Mouse (Mus musculus) CD8-positive naive resting alpha-beta T cell, adult 2 months (primary cell): ENCODE results near the gene Grifin.
A peak's percentile ranks its signal among the peaks of the same experiment; 100 is the strongest.

Experiments used
- DNase-seq, 2 experiments: peaks; one replicate each; pipeline ENCODE4 v3.0.0; 2022; ENCODE audit warnings: low read depth in 2 of 2, low spot score in 2 of 2

Grifin gene

DNA sequence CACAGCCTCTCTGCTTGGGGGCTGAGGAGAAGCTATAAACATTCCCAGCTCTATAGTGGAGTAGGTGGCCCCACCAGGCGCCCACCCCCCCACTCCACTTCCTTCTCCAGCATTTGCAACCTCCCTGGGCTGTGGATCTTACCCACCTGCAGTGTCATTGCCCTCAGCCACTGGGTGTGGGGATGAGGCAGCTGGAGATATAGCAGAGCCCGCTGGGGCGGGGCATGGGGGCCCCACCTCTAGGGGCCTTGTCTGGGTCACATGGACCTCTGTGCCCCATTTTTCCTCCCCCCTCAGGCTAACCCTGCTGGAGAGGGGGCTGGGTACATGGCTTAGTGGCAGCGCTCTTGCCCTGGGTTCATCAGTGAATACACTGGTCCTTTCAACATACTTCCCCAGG, at the start of gene Grifin:
Grifin (minus strand) TSS at position 176 of the 400 bp plus-strand sequence.
- no peak for DNase-seq

DNA sequence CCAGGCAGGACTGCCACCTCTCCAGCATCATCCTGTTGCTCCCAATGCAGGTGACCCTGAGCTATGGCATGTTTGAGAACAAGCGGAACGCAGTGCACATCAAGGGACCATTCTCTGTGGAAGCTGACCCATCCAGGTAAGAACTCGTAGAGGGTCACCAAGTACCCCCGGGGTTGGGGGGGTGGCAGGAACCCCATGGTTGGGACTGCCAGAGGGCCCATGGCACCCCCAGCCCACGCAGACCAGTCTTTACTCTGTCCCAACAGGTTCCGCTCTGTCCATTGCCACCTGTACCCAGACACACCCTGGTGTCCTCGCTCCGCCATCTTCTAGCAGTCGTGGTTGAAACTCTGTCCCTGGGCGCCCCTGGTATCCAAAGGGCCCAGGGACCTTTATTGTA, 49.3 kb upstream of the Grifin start:
- no peak for DNase-seq

DNA sequence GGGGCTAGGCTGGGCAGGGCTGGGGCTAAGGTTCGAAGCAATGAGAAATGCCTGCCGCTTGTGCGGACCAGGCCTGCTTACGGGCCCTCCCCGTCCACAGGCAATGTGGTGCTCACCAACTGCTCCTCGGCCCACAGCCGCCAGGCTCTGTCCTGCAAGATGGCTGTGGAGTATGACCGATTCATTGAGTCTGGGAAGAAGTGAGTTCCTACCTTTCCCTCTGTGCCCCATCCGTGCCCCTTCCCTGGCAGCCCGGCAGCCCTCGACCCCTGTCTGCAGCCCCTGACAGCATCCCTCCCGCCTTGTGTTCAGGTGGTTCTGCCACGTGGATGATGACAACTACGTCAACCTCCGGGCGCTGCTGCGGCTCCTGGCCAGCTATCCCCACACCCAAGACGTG, 47.3 kb upstream of the Grifin start:
- DNase-seq = no peak

DNA sequence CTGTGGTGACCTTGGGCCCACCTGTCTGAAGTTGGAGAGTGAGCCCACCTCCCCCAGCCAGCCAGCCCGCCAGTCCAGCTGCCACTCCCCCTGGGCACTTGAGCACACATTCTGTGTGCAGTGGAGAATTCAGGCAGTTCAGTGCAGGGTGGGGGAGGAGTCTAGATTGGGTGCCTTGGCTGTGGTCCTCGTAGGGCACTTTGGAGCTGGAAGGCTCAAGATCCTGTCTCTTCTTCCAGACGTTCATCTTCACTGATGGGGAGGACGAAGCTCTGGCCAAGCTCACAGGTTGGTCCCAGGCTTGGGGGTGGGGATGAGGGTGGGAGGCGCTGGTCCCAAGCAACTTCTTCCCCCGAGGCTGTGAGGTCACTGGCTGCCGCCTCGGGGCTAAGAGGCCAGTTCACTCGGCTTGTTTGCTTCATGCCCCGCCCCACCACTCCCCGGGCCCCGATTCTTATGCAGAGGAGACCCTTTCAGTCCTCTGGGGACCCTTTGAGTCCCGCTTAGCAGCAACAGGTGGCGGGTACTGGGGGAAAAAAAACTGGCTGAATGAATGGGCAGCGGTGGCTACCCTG, 46.8 kb upstream of the Grifin start:
- no peak for DNase-seq

DNA sequence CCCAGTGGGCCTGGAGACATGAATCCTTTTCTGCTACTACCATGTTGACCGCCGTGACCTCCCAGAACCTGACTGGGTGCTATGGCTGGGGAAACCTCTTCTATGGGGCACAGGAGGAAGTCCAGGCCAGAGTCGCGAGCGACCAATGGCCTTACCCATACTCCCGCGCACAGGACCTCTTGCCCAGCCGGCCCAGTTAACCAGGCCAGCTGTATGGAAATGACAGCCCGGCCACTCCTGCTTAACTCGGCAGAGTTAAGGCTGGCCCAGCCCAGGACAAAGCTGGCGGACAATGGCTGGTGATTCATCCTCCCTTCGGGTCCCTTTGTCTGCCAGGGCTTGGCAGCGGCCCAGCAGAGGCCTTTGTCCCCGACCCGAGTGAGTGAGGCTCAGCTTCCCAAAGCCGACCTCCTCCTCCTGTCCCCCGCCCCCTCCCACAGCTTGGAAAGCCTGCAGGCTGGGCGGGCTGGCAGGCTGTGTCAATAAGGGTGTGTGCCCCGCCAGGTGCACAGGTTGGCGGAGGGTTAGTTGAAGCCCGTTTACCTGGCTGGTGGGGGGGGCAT, 46.2 kb upstream of the Grifin start:
- DNase-seq = no peak

DNA sequence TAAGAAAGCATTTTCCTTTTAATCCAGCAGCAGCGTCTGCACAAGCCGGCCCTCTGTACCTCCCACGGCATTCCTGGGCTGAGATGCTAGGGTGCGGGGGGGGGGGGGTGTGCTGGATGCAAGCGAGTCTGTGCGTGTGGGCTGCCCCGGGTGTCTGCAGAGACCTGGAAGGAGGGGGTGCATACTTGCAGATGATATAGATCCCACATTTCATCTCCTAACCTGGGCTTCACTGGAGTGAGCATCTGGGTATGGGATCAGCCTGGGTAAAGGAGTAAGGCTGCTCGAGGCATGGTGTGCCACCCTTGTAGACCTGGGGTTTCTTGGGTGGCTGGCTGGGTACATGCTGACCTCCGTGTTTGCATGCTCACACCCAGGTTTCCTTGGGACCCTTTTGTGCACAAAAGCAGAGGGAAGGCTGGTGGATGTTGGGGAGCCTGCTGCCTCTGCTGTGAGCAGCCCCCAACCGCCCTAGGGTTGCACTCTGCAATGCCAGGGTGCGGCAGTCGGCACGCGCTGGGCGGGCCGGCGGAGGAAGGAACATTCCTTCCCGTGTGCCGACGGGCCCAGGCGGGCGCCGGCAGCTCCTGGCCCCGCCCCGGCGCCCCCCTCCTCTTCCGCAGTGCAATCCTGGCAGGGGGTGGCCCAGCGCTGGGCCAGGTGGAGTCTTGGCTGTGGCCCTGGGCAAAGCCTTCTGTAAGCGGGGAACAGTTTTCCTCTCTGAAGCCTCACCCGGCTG, 45.6 kb upstream of the Grifin start:
- no peak for DNase-seq

DNA sequence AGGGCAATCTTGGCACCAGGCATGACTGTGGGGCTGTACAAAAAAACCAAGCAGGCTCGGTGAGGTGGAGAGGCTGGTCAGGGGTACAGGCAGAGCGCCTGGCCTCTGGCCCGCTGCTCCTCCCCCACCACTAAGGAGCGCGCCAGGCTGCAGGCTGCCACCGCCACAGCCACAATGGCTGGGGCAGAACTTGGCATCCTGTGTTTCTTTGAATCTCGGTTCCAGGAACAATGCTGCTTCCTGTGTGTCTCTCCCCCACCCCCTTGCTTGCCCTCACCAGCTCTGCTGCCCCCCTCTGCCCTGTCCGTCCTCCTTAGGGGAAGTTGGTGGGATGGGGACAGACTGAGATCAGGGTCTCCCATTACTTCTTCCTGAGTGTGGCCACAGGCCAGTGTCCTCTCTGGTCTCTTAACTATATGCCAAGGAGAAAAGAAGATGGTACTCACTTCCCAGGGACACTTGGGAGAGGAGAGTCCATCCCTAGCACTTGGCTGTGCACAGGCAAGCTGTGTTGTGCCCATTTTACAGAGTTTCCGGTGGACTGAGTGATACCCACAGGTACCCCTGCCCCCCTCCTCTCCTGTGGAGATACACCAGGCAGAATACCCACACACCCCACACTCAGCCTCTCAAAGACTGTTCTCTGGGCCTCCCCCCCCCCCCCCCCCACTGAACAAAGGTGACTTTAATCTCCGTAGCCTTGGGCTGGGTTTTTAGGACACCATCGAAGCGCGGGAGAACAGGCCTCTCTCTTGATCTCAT, 44.8 kb upstream of the Grifin start:
- DNase-seq = no peak

DNA sequence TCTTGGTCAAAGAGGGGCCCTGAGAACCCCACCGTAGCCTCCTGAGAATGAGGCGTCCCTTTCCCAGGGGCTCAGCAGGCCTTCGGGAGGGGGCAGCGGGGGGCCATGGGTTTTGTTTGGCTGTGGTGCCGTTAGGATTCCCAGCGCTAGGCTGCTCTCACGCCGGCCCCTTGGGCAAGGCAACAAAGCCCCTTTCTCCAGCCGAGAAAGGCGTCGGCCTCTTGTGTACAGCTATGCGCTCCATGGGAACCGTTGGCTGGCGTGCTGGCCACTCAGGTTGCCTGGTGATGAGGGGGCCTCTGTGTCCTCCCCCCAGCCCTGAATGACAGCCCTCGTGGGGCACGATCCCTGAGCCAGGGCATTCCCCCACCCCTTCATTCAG, 43.8 kb upstream of the Grifin start:
- DNase-seq = no peak

DNA sequence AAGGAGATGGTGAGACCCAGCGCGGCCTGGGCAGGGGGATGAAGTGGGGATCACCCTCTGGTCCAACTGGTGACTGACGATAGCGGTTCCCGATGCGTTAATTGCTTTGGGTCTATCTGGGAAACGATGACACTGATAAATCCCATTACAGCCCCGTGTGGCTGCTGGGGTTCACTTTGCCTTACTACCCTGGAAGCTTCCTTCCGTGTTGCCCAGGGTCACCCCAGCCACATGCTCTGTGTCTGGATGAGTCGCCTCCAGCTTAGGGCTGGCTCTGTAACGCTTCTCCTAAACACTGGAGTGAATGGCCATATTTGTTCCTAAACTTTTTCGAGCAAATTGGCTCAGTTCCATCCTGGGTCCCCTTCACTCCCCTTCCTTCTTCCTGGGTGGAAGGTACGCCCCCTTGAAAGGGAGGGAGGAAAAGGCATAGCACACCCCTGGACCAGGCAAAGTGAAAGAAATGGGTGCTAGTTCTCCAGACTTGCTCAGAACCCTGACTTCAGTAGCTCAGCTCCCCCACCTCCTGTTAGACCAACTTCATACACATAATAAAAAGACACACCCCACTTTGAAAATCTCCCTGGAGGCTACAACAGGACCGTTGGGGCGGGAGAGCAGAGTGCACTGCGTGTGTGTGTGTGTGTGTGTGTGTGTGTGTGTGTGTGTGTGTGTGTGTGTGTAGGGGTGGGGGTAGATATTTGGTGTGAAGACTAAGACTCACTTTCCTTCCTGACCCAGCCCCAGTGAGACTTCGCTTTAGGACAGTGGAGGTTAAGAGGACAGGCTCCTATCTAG, 43.2 kb upstream of the Grifin start:
- DNase-seq = no peak

DNA sequence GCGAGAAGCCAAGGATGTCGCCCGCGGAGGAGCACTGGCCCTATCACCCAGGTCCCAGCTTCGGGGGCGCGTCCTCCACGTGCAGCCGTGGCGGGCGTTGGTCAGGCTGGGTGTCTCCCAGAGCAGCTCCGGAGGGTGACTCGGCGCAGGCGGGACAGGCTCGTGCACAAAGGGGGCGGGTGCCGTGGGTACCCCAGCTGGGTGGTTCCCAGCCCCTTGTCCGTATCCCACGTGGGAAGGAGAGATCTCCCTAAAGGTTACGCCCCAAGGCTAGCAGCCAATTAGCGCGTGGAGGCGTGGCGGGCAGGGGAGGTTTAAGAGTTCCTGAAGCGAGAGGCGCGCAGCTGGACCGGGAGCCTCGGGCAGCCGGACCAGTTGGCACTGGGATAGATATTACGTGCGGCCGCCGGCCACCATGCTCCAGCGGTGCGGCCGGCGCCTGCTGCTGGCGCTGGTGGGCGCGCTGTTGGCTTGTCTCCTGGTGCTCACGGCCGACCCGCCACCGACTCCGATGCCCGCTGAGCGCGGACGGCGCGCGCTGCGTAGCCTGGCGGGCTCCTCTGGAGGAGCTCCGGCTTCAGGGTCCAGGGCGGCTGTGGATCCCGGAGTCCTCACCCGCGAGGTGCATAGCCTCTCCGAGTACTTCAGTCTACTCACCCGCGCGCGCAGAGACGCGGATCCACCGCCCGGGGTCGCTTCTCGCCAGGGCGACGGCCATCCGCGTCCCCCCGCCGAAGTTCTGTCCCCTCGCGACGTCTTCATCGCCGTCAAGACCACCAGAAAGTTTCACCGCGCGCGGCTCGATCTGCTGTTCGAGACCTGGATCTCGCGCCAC, 42.3 kb upstream of the Grifin start, which contains the start of gene Lfng:
Lfng (plus strand) TSS at position 320 of the 835 bp plus-strand sequence.
- peak; percentile 74 to 78 for DNase-seq

DNA sequence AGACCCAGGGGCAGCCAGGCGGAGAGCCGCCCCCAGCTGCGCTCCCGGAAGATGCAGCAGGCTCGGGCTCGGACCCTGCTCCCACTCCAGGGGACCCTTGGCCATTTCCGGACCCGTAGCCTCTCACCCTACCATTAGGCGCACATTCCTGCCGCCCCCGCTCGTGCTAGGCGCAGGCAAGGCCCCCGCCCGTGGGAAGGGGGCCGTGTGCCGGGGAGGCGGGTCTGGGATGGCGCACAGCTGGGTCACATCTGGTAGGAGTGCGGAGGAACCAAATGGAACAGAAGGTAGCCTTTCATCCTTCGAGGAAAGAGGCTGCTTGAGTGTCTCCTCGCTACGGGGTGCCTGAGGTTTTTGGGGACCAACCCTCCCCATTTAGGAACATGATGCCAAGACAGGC, 41.5 kb upstream of the Grifin start:
- DNase-seq = no peak

DNA sequence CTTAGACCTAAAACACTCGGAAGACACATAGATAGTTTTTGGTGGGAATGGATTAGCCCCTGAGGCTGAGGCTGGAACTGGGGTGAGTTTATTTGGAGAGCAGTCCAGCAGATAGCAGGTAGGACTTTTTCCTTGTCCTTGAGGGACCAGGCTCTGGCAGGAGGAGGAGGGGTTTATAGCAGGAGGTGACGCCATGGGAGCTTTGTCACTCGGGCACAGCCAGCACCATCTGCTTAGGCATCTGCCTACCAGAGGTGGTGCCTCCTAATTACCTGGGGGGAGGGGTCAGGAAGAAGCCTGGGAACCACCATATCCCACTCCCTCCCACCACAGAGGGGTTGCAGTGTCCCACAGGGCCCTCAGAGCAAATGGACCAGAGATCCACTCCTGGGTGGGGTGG, 40.4 kb upstream of the Grifin start:
- no peak for DNase-seq

DNA sequence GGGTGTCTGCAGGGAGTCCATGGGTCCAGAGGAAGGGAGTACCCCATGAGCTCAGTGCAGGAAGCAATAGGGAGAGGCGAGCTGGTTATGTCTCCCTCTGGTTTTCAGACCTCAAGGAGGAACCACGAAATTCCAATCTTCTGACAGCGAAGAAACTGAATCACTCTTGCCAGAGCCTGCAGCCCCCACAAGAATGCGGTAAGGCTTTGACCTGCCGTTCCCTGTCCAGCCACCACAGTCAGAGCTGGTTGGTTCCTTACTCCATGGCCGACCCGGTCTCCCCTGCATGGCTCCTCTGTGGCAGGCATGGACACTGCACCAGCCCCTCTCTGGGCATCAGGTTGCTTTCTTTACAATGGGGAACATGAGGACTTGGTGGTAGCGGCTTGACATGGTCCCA, 39.5 kb upstream of the Grifin start:
- no peak for DNase-seq

DNA sequence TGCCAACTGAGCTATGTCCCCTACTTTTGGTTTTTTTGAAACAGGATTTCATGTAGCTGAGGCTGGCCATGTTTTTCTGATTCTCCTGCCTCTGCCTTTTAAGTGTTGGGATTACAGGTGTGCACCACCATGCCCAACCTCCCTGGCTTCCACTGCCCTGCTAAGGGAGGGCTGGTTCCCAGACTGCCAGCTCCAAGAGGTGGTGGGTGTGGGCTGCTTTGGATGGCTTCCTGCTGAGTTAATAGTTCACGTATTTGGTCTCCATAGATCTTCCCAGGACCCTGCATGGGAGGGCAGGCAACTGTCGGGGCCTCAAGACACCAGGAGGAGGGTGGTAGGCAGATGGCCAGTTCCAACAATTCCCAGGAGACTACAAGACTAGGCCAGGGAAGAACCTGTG, 37.7 kb upstream of the Grifin start:
- no peak for DNase-seq

DNA sequence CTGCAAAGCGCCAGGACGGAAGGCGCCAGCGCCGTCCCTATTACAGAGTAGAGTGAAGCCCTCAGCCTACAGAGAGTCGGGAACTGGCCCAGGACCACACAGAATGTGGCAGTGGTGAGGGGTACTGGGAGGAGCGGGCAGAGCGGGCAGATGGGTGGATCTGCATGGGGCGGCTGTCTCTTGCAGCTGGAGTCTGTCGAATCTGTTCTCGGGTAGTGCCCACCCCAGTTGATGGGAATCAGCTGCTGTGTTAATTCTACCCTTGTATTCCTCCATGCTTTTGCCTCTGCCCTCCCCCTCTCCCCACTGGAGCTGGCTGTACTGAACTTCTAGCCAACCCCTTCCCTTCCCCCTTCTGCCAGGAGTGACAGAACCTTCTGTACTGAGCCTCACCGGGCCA, 36.8 kb upstream of the Grifin start:
- DNase-seq = no peak

DNA sequence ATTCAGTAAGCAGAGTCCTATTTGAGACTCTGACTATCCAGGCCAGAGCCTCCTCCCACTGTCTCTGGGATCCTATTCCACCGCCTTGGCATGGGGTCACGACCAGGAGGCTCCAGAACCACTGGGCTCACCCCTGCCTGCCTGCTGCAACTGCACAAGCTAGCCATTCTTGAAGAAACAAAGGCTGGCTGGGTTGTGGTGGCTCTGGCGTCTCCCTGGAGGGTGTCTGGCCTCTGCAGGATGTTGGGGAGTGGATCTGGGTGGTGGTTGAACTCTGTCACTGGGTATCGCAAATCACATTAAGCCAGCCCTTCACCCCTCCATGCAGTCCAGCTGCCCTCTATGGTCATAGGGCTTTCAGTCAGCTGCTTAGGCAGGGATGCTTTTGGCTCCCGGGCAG, 35.1 kb upstream of the Grifin start:
- no peak for DNase-seq

DNA sequence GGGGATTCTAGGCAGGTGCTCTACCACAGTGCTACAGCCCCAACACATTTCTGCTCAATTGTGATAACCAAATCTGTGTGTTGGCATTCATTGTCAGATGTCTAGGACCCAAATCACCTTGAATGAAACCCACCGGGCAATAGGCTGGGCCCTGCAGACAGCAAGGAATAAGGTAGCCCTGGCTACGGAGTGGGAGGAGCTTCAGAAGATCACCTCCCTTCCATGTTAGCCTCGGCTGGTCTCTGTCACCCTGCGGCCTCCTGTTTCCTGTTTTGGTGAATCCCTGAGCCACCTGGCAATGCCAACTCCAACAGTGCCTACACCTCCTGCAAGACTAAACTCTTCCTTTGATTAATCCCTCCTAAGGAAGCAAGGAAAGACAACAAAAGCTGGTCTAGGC, 32.9 kb upstream of the Grifin start:
- no peak for DNase-seq

DNA sequence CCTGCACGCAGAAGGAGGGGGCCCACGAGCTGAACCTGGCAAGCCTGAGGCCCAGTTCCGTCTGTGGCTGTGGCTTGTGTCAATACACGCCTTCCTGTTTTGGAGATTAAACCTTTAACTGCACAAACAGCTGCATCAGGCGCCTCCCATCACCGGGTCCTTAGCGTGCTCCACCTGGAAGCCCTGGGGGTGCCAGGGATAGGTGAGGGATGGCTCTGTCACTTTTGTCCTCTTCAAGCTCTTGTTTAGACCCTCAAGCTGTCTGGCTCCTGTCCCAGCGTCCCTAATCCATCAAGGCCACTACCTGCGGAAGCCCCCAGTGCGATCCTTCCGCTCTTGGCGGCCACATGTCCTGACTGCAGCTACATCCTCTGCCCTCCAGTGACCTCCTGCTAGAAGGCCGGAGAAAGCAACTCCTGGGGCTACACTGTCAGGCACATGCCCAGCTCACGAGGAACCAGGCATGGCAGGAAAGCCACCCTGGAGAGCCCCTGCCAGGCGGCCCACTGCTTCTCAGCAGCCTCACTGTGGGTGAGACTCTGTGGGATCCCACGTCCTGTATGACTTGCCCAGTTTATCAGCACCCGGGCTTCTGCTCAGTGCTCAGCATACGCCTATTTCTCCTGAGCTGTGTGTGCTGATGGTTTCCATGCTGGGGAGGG, 32.2 kb upstream of the Grifin start:
- DNase-seq = peak; percentile 79 to 82

DNA sequence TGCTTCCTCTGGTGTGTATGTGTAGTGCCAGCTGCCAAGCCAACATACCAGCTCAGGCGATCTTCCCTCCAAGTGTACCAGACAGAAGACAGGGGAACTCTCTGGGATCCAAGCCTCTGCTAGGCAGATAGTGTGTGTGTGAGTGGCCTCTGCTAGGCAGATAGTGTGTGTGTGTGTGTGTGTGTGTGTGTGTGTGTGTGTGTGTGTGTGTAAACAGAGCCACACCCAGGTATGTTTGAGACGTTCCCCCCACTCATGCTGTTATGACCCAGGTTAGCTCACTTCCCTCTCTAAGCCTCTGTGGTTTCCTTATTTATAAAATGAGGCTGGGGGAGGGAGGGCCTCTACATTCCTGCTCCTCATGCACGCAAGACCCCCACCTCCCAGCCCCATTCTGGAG, 31.6 kb upstream of the Grifin start:
- no peak for DNase-seq

DNA sequence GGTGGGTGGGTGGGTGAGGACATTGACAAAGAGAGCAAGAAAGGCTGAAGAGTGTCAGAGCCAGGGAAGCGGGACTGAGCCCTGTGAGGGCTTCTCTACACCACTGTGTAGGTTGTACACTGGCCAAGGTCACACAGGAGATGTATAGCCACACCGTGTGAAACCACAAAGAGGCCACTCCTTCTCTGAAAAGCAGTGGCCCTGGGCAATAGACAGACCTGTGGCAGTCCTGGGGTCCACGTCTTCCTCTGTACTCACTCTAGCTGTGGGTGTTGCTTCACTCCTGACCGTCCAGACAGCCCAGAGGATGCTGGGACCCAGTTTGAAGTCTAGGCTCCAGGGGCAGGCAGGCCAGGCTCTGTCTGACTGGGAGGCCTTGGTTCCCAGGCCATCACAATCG, 30.0 kb upstream of the Grifin start:
- DNase-seq = no peak
